Mouse (Mus musculus) cerebellum, adult 9-10 months (tissue): ENCODE data around the gene Slc26a10.

Experiments used
- DNase-seq: peaks from one replicate; pipeline ENCODE4 v3.0.0; 2022

Slc26a10 gene

GRCm38 (mm10) chr10:127179871-127180694, at the start of gene Slc26a10:
Gene Slc26a10, minus strand, starts transcription at chr10:127180645.
- no peak for DNase-seq

GRCm38 (mm10) chr10:127228897-127229296, 48.5 kb upstream of the Slc26a10 start:
- DNase-seq: peak; percentile 89

GRCm38 (mm10) chr10:127227163-127227562, 46.7 kb upstream of the Slc26a10 start:
- no peak for DNase-seq

GRCm38 (mm10) chr10:127226318-127226895, 46.0 kb upstream of the Slc26a10 start:
- DNase-seq: no peak

- no peak for DNase-seq
Measured at GRCm38 (mm10) chr10:127225732-127226131, 45.3 kb upstream of the Slc26a10 start.

GRCm38 (mm10) chr10:127225213-127225612, 44.8 kb upstream of the Slc26a10 start:
- no peak for DNase-seq

GRCm38 (mm10) chr10:127218339-127218738, 37.9 kb upstream of the Slc26a10 start:
- no peak for DNase-seq

- no peak for DNase-seq
Measured at GRCm38 (mm10) chr10:127217177-127217576, 36.7 kb upstream of the Slc26a10 start.

- peak; percentile 68 for DNase-seq
Measured at GRCm38 (mm10) chr10:127216456-127216855, 36.0 kb upstream of the Slc26a10 start.

- no peak for DNase-seq
Measured at GRCm38 (mm10) chr10:127214422-127214803, 34.0 kb upstream of the Slc26a10 start.

GRCm38 (mm10) chr10:127213704-127214421, 33.4 kb upstream of the Slc26a10 start:
- no peak for DNase-seq

GRCm38 (mm10) chr10:127213272-127213671, 32.8 kb upstream of the Slc26a10 start:
- DNase-seq: peak; percentile 65

- peak; percentile 92 for DNase-seq
Measured at GRCm38 (mm10) chr10:127211414-127211854, 31.0 kb upstream of the Slc26a10 start, which contains the start of gene Pip4k2c. Gene Pip4k2c, minus strand, starts transcription at chr10:127211585.

- DNase-seq: no peak
Measured at GRCm38 (mm10) chr10:127210961-127211405, 30.5 kb upstream of the Slc26a10 start.

- DNase-seq: no peak
Measured at GRCm38 (mm10) chr10:127209928-127210570, 29.6 kb upstream of the Slc26a10 start.

GRCm38 (mm10) chr10:127208921-127209320, 28.5 kb upstream of the Slc26a10 start:
- no peak for DNase-seq

- no peak for DNase-seq
Measured at GRCm38 (mm10) chr10:127205373-127205772, 24.9 kb upstream of the Slc26a10 start.

GRCm38 (mm10) chr10:127204589-127204988, 24.1 kb upstream of the Slc26a10 start:
- no peak for DNase-seq

GRCm38 (mm10) chr10:127203106-127203505, 22.7 kb upstream of the Slc26a10 start:
- DNase-seq: no peak

GRCm38 (mm10) chr10:127200279-127200678, 19.8 kb upstream of the Slc26a10 start:
- no peak for DNase-seq

GRCm38 (mm10) chr10:127199474-127199873, 19.0 kb upstream of the Slc26a10 start:
- DNase-seq: no peak

- no peak for DNase-seq
Measured at GRCm38 (mm10) chr10:127199068-127199467, 18.6 kb upstream of the Slc26a10 start.

GRCm38 (mm10) chr10:127198492-127198891, 18.0 kb upstream of the Slc26a10 start:
- DNase-seq: no peak
